Mouse (Mus musculus): ENCODE data around the gene Nucb1.
"Not testable (repeated sequence)": the region's sequence is repeated elsewhere in the genome, so short reads cannot be mapped to it uniquely, and the experiment has no call there.

Nucb1 gene

DNA sequence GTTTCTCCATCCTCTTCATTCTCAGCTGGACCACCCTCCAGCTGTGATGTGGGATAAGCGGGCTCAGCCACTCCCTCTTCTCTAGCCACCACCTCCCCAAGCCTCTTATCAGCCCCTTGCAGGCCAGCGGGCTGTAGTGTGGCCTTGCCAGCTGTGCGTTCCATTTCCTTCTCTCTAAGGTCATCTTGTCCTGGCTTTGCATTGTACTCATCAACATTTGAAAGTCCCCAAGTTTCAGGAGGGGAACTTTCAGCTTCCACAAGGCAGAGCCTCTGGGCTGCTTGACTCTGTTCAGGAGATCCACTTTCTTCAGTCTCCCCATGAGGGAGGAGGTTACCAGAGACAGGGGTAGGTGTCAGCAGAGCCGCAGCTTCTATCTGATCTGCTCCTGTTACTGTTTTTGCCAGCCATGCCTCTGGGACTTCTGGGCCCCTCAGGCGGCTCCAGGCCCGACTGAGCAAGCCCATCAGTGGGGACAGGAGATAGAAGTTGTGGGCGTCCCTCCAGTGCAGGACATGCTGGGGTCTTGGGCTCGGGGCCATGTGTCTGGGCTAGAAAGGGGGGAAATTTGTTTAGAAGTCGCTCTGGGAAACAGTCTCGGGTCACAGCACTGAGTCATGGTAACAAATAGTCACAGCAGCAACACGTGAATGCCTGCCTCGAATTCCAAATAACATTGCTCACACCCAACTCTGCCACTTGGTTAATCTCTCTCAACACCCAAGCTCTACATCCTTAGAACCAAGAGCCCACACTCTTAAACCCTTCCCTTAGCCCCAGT is 14.8 kb upstream of the Nucb1 start:
- no peak for DNase-seq (ENCODE audit: low spot score in 2 of 2)

DNA sequence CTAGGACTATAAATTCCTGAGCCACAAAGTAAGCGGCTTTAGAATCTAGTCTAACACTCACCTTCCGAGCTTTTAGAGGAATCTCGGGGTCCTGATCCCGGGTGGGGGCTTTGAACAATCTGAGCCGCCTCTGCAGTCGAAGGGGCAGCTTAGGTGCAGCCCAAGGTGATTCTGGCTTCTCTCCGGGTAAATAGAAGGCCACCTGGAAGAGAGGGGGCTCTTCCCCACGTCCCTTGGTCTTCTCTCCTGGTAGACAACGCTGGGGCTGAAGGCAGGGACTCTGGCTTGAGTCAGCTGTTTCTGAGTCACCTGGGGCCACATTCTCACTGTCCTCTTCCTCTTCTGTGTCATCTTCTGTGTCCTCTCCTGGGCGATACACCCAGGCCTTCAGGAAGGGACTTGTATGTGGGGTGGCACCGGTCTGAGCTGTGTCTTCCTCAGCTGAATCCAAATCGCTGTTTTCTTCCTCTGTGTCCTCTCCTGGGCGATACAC is 13.5 kb upstream of the Nucb1 start:
- DNase-seq (ENCODE audit: low spot score in 2 of 2): no peak

DNA sequence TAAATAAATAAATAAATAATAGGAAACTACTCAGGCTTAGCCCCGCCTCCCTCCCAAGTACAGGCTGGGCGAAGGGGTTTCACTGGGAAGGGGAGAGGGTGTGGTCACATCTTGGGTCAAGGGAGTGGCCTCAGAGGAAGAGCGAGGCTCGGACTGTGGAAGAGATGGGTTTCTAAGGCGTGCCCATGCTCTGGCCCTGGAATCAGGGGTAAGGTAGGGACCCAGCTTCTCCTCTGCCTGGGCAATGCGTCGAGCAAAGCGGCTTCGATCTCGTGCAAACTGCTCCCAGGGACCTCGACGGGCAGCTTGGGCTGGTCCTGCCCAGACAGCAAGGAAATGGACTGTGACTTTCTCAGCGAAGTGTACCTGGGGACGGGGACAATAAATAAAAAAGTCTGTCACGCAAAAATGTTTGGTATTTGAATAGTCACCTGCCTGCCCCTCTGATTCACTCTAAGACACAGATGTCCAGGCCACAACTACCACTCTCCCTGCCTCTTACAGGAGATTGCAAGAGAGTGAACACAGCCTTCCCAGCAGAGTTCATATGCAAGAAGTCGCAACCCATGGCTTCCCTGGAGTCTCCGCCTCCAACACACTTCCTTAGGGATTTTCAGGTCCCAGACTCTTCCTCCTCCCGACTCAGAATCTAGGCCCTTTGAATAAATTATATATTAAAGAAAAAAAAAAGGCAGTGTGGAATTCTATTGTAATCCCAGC is 12.9 kb upstream of the Nucb1 start:
- DNase-seq (ENCODE audit: low spot score in 2 of 2): no peak

DNA sequence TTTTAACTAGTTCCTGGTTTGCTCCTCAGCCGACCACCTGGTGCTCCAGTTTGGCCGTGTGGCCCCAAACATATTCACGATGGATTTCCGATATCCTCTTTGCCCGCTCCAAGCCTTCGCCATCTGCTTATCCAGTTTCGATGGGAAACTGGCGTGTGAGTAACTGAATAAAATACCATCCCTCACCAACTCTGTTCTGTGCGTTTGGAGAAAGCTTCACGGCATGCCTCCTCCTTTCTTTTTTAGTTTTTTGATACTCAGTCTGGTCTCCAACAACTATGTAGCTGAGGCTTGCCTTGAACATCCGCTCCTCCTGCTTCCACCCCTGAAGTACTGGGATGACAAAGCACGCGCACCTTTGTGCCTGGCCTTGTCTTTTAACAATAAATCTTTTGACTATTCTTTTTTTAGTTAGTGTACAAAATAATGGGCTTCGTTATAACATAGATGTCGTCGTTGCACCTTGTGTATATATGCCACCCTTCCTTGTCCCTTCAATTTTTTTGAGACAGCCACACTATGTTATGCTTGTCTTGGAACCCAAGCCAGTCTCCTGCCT is 12.1 kb upstream of the Nucb1 start:
- DNase-seq (ENCODE audit: low spot score in 2 of 2): no peak

DNA sequence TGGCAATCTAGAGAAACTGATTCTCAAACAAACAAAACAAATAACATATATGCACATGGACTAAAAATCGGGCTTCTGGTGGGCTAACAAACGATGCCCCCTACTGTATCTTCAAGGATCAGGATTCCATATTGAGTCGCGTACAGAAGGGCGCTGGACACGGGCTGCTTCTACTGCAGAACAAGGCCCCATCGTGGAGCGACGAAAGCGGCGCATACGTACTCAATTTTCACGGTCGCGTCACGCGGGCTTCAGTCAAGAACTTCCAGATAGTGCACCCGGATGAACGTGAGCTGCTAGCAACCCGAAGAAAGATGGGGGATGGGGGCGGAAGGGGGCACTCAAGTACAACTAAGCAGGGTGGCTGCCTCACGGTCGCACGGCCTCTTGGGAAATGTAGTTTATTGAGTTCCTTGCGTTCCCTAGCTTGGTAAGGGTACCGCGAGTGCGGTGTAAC is 11.6 kb upstream of the Nucb1 start:
- DNase-seq (ENCODE audit: low spot score in 2 of 2): peak; percentile 80 to 84

DNA sequence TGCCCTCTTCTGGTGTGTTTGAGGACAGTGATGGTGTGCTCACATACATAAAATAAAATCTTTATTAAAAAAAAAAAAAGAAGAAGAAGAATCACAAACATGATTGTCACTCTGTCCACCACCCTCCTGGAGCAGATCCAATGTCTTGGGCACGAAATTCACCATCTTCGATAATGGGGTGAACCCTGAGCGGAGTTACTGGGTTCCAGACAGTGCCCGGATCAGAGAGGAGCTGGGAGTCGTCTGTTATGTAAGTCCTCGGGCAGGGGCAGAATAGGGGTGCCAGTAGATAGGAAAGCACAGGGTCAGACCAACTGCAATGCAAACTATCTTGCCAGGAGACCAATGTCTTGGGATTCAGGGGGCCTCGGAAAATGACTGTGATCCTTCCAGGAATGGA is 10.4 kb upstream of the Nucb1 start:
- no peak for DNase-seq (ENCODE audit: low spot score in 2 of 2)

DNA sequence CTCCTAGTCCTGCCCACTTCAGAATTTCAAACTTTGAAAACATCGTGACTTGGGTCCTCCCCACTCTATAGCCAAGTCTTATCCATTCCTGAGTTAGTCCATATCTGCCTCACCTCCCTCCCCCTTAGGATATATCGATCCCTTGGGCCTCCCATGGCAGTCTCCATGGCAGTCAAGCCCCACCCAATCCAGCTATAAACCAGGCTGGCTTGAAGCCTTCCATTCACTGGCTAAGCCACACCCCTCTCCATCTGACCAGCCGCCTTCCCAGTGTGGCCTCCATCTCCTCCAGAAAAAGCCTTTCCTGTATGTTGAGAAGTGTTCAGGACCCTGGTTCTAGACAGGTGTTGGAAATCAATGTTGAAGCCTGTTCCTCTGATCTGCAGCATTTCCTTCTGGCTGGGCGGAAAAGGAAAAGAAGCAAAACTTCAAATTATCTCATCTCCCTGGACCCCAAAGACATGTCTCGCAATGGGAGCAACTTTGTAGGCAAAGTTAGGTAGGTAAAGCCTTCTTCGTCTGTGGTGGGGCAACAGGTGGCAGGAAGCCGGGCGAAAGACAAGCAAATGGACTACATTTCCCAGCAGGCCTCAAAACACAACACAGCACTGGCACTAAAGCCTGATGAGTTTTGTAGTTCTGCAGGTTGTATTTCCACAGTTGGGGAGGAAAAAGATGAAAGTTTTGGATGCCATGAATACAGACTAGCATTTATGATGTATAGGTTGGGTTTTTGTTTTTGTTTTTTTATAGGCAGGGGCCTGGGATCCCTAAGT is 9.3 kb upstream of the Nucb1 start:
- DNase-seq (ENCODE audit: low spot score in 2 of 2): no peak

DNA sequence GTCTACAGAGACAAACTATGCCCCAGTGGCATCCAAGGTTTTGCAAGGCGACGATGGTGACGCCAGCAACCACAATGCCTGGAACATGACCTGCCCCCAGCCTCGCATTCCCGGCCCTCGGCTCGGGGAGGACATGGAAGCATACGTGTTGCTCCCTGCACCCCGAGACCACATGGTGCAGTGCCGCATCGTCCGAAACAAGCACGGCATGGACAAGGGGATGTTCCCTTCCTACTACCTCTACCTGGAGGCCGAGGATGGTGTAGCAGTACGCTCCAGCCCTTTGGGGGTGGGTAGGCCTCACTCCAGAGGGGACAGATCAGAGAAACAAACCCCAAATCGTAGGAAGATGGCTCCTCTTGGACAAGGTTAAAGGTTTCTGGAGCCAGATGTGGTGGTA is 8.4 kb upstream of the Nucb1 start:
- DNase-seq (ENCODE audit: low spot score in 2 of 2): no peak

DNA sequence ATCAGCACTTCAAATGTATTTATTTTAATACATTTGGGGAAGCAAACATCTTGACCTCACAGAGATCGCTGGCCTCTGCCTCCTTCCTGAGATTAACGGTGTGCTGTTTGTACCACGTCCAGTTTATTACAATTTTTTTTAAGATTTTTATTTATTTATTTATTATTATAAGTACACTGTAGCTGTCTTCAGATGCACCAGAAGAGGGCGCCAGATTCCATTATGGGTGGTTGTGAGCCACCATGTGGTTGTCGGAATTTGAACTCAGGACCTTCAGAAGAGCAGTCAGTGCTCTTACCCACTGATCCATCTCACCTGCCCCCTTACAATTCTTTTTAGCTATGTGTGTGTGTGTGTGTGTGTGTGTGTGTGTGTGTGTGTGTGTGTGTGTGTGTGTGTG is 6.6 kb upstream of the Nucb1 start:
- not testable (repeated sequence) for DNase-seq (ENCODE audit: low spot score in 2 of 2)

DNA sequence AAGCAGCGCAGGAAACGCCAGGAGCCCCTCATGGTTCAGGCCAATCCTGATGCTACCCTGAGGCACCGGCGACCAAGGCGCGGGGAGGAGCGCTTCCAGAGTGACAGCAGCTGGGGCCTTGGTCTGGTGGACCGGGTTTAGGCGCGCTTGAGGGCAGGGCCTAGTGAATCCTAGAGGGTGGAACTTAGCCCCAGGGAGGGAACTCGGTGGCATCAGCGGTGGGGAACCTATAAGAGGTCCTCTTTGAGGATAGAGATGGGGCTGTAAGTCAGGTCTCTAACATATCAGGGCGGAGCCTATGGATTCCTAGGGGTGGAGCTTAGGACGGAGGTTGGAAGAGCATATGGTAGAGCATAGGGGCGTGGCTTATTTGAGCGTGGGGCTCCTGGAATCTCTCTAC is 5.2 kb upstream of the Nucb1 start:
- DNase-seq (ENCODE audit: low spot score in 2 of 2): no peak

DNA sequence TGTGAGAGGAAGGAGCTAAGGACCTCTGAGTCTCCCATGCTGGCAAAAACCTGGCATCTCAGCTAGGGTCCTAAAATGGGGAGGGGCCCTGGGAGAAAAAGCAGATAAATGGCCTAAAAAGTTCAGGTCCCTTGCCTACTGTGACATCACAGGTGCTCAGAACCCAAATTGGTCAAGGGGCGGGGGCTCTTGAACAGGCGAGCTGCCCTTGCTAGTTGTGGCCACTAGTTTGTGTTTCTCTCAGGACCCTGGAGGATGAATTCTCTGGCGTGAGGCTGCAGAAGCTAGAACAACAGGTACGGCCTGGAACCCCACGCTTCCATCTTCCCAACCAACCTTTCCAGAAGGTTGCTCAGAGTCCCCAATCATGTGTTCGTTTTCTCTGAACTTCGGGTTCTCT is 4.2 kb upstream of the Nucb1 start:
- DNase-seq (ENCODE audit: low spot score in 2 of 2): no peak

DNA sequence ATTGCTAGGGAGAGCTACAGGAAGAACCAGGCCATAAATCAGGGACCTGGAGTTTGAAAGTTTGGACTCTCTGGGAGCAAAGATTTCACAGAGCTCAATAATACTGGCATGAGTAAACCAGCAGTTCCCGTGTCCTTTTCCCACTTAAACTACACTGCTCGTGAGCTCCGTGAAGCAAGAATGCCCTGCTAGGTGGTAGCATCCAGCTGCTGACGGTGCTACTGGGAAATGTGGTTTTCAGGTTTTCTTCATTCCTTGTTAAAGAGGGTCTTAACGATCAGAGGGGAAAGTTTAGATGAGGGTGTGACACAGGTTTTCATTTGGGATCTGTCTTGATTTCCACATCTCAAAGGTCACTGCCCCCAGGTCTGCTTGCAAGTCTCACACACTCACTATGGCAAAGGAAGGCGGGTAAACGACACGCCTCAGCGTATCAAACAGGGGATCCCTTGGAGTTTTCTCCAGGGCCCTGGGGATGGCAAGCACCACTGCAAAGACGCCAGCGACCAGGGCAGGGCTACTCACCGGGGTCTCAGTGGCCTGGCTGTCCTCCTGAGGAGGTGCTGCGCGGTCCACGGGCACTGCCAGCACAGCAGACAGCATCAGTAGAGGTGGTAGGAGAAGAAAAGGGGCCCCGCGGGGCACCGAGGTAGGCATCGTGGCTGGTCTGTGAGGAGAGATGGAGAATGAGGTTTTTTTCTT is 874 bp downstream of the Nucb1 start:
- DNase-seq (ENCODE audit: low spot score in 2 of 2): no peak

DNA sequence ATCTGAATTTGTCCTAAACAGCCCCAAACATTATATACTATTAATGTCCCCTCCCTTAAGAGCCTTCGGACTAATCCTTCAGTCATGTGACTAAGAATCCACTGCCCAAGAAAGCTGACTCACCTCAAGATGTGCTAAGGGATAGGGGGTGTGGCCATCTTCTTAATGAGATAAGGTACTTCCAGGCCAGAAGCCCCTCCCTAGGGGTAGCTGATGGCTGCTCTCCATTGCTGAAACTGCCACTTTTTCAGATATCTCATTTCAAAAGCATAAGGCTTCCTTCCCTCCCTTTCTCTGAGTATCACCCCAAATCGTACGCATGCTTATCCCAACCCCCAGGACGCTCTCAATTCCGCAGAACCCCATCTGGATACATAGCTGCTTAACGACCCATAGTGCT is 1.6 kb downstream of the Nucb1 start:
- no peak for DNase-seq (ENCODE audit: low spot score in 2 of 2)

DNA sequence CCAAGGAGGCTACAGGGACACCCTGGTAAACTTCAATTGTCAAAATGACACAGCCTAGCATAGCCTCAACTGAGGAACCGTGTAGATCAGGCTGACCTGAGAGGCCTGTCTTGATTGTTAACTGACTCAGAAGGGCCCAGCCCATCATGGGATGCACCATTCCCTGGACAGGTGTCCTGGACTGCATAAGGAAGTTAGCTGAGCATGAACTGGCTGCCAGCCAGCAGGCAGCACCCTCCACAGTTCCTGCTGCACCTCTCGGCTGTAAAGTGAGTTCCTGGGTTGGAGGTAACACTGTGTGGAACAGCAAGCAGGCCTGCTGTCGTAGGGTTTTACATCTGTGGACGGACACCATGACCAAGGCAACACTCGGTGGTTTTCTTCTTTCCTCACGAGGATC is 2.6 kb downstream of the Nucb1 start:
- DNase-seq (ENCODE audit: low spot score in 2 of 2): no peak

DNA sequence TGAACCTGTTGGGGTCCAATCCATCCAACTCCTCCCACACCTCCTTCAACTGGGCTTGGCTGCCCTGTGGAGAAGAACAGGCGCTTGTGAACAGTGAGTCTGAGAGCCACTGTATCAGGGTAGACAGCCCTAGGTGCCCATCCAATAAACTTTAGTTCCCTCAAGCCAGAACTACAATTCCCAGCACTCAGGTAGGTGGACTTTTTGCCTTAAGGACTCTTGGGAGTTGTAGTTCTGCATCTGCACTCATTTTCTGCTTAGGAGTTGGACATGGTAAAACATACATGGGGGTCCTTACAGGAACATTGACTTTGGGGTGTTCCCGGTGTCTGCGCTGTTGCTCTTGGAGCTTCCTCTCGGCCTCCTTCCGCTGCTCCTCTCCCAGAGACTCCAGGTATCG is 11.8 kb downstream of the Nucb1 start:
- DNase-seq (ENCODE audit: low spot score in 2 of 2): no peak

DNA sequence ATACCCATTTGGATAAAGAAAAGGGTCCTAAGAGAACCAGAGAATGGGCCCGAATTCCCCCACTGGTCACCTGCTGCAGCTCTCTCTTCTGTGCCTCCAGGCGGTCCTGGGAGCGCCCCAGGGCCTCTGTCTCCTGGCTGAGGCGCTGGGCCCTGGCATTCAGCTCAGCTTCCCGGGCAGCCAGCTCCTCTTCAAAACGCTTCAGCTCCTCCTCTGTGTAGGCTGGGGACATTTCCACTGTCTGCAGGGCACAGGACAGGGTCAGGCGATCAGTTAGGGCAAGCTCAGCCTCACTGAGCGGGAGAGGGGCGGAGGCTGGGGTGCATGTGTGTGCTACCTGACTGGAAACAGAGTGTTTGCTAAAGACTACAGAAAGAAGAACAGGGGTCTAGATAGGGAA is 15.7 kb downstream of the Nucb1 start:
- no peak for DNase-seq (ENCODE audit: low spot score in 2 of 2)

DNA sequence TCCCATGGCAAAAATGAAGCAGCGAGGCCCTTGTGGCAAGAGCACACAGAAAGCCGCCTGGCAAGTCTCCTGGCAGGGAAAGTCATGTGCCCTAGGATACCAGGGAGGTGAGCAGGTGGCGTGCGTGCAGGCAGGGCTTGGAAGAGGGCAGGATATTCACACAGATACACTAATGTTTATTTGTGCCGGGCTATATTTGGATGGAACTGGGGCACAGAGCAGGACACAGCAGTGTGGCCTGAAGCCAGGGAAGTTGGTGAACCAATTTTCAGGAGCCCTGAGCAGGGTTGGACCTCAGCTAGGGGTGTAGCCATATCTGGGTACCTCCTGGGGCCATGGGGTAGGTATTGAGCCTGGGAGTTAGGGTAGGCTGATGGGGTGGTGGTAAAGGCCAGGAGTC is 17.3 kb downstream of the Nucb1 start:
- peak in 1 of 2 experiments; percentile 28 for DNase-seq (ENCODE audit: low spot score in 2 of 2)

DNA sequence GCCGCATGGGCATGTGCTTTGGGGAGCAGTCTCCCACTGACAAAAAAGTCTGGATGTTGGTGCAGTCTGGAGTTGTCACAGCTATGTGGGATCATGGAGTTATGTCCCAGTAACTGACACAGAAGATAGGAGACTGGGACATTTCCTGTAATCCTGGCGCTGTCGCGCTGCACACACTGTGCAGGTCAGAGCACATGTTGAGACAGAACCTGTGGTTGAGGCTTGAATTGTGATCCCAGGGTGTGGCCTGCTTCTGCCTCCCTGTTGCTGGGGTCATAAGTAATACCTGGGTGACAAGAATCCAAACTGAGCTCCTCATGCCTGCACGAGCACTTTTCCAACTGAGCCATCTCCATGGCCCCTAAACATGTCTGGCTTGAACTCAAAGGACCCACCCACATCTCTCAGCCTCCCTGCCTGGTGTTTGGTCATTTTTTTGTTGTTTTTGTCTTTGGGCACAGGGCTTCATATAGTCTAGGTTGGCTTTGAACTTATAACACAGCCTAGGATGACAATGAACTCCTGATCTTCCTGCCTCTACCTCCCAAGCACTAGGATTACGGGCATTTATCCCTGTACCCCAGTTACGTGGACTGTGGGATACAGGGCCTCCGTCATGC is 17.9 kb downstream of the Nucb1 start:
- no peak for DNase-seq (ENCODE audit: low spot score in 2 of 2)

DNA sequence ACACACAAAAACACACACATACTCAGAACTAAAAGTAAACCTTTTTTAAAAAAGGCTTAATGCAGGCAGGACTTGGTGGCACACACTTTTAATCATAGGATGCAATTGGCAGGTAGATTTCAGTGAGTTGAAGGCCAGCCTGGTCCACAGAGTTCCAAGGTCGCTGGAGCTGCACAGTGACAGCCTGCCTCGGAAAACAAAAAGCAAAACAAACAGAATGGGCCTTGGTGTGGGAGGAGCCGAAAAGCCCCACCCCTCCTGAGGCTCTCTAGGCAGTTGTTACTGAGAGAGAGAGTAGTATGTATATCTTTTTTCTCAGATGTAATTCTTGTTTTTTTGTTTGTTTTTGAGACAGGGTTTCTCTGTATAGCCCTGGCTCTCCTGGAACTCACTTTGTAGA is 18.9 kb downstream of the Nucb1 start:
- peak in 1 of 2 experiments; percentile 35 for DNase-seq (ENCODE audit: low spot score in 2 of 2)

DNA sequence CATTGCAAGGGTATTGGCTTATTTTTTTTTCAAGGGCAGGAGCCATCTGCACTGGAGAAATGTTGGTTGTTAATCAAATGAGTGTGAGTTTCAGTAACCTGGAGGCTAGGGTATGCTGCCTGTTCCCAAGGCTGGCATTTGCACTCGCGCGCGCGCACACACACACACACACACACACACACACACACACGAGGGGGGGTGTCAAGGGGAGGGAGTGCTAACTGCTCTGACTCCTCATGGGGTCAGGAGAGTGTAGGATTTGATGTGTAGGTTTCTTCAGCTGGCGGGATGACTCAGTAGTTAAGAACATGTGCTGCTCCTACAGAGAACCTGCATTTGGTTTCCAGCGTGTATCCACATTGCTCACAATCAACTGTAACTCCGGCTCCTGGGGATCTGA is 19.4 kb downstream of the Nucb1 start:
- no peak for DNase-seq (ENCODE audit: low spot score in 2 of 2)

DNA sequence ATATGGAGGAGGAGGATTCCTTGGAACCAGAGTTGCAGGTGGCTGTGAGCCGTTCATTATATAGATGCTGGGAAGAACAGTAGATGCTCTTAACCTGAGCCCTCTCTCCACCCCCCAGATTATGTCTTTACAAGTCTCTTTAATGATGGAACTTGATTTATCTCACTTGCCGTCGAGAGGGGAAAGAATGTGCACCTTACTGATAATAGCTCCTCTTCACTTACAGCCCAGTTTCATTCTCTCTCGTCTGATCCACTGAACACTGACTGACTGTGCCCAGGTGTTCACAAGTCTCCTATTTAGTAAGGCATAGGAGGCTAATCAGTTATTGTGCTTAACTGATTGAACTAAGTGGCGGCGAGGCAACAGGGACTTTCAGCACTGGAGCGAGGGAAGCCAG is 20.6 kb downstream of the Nucb1 start:
- DNase-seq (ENCODE audit: low spot score in 2 of 2): no peak

Measured in urinary bladder, postnatal 36 days (tissue).